Mouse (Mus musculus): ENCODE data around the gene Plcxd1.

- TF ChIP-seq CTCF (IDR thresholded peaks at IDR 0.05), result no peak
- TF ChIP-seq POLR2A (IDR thresholded peaks at IDR 0.05; ENCODE audit: insufficient read depth, low read depth, low read length), result no peak
Measured at GRCm38 (mm10) chr5:110102853-110103625, 3.3 kb downstream of the Plcxd1 start.

Measured in heart, adult 2 months (tissue).